Mouse (Mus musculus) hindbrain, embryonic 12.5 days (tissue): ENCODE results near the gene Ahnak. TPM values are rescaled to one million over a fixed set of nuclear protein-coding genes. Genes with fewer than 3 reads are reported as not detected.
"Not testable (repeated sequence)": the region's sequence is repeated elsewhere in the genome, so short reads cannot be mapped to it uniquely, and the experiment has no call there.

Source experiments
- ATAC-seq: fragments of 200-750 bp; cut with Nextera tagmentation; 2 replicates; pipeline ENCODE4 v1.8.0; 2017; ENCODE audit warnings: moderate TSS enrichment; ENCODE audit not compliant: low FRiP score
- H3K27ac ChIP-seq: fragments of 300-500 bp; sonication (generic); 2 replicates; pipeline ENCODE4 v1.5.1; 2016; ENCODE audit warnings: mild to moderate bottlenecking
- H3K27me3 ChIP-seq: fragments of 300-500 bp; sonication (generic); 2 replicates; pipeline ENCODE4 v1.6.1; 2016; ENCODE audit warnings: mild to moderate bottlenecking
- H3K36me3 ChIP-seq: fragments of 300-500 bp; sonication (generic); 2 replicates; pipeline ENCODE4 v1.6.1; 2016; ENCODE audit warnings: mild to moderate bottlenecking
- H3K4me1 ChIP-seq: fragments of 300-500 bp; sonication (generic); 2 replicates; pipeline ENCODE4 v1.6.1; 2016
- H3K4me2 ChIP-seq: fragments of 300-500 bp; sonication (generic); replicated peaks from 2 replicates; pipeline ENCODE4 v1.6.1; 2016; ENCODE audit warnings: mild to moderate bottlenecking
- H3K4me3 ChIP-seq: fragments of 300-500 bp; sonication (generic); 2 replicates; pipeline ENCODE4 v1.5.1; 2016; ENCODE audit warnings: mild to moderate bottlenecking
- H3K9ac ChIP-seq: fragments of 300-500 bp; sonication (generic); 2 replicates; pipeline ENCODE4 v1.6.1; 2016; ENCODE audit warnings: mild to moderate bottlenecking, moderate library complexity
- H3K9me3 ChIP-seq: fragments of 300-500 bp; sonication (generic); replicated peaks from 2 replicates; pipeline ENCODE4 v1.6.1; 2016; ENCODE audit warnings: mild to moderate bottlenecking
- WGBS: fragments of 180-500 bp; shearing (Covaris S2); methylation state at CpG from one replicate; pipeline ENCODE4 v1.1.7; 2016; 5-methylcytosine and 5-hydroxymethylcytosine counted together
- polyA plus RNA-seq: library from polyadenylated mRNA; unstranded; fragments of >200 nt; fragmentation: Nextera tagmentation; extraction: Ambion mirVana; gene quantifications from 2 replicates; pipeline ENCODE4 v1.2.1, GENCODE M21; 2016

Ahnak gene
- polyA plus RNA-seq, 1 experiment from 2014 or later: 12.7 TPM

DNA sequence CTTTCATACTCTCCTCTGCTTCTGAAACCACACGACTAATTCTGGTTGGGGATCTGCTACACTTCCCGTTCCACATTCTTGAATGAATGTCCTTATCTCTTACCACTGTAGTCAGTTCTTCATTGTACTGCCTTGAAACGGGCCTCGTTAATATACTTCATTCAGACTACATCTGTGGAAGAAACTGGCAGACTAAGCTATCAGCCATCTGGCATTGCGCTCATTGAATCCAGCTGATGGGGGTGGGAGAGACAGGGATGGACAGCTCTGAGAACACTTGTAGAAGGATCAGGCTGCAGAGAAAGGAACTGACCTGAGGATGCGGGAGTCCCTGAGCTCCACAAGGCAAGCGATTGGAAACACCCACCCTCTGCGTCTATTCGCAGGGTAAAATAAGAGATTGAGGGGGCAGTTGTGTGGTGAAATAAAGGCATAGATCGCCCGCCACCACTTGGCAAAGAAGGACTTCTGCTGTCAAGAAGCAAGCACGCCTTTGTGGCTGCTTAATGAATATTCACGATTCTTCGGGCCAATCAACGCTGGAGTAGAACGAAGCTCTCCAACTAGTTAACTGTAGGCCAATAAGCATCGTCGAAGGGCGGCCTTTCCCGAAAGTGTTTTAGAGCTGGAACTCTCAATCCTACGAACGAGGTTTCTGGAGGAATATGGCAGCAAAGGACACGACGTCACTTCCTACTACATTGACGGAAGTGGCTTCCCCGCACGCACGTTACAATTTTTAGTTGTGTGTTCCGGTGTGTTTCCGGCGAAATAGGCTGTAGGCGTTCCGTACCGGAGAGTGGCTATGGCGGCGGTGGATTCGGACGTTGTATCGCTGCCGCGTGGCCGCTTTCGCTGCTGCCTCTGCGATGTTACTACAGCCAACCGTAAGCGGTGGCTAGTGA is 35.7 kb upstream of the Ahnak start, which contains the start of gene Tut1:
Gene Tut1 (plus strand): TSS at position 713 of the 905 bp plus-strand sequence.
- Histone ChIP-seq H3K9ac (peak within 1 kb of the TSS; percentile 72), H3K36me3 (peaks cover 63% of the 10 kb centered on the region), H3K4me1 (peaks cover 25% of the 10 kb centered on the region), H3K4me2 (peak within 1 kb of the TSS; percentile 96), H3K9me3 (no peaks in the 10 kb centered on the region), H3K4me3 (peak within 1 kb of the TSS; percentile 76), H3K27me3 (no peaks in the 10 kb centered on the region), H3K27ac (peak within 1 kb of the TSS; percentile 93)
- WGBS: 3% methylated on average over 46 of the region's 46 CpGs
- peak; percentile 97 for ATAC-seq

DNA sequence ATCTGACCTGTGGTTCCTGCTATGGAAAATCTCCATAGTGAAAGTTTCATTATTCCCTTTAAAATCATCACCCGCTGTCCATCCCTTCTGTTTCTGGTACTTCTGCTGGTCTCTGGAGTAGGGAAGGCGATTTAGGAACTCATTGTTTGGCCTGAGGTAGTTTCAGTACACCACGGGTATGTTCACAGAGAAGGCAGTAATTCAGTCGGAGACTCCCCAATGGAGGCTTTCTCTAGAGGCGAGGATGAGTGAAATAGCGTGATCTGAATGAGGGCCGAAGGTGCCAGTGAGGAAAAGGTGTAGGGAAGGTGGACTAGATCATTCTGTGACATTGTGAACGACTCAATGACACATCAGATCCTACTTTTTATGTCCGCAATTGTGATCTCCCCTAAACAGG is 34.9 kb upstream of the Ahnak start:
- H3K9ac ChIP-seq: peak overlapping the region; percentile 72
- H3K27me3 ChIP-seq: no peaks in the 10 kb centered on the region
- 10% methylated on average over 9 of the region's 9 CpGs for WGBS
- H3K4me3 ChIP-seq: peak overlapping the region; percentile 76
- peak overlapping the region; percentile 96 for H3K4me2 ChIP-seq
- ATAC-seq: no peak
- H3K36me3 ChIP-seq: peaks cover 60% of the 10 kb centered on the region
- peaks cover 25% of the 10 kb centered on the region for H3K4me1 ChIP-seq
- no peaks in the 10 kb centered on the region for H3K9me3 ChIP-seq
- H3K27ac ChIP-seq: peak overlapping the region; percentile 93; the same call in 1 of the 2 replicates

DNA sequence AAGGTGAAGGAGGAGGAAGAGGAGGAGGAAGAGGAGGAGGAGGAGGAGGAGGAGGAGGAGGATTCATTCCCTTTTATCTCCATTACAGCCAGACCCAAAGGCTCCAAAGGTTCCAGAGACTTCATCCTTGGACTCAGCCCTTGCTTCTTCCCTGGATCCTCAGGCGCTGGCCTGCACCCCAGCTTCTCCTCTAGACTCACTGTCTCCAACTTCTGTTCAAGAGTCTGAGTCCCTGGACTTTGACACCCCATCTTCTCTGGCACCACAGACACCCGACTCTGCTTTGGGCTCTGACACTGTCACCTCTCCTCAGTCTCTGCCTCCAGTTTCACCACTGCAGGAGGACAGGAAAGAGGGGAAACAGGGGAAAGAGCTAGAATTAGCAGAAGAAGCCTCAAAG is 26.8 kb upstream of the Ahnak start:
- ATAC-seq: no peak

DNA sequence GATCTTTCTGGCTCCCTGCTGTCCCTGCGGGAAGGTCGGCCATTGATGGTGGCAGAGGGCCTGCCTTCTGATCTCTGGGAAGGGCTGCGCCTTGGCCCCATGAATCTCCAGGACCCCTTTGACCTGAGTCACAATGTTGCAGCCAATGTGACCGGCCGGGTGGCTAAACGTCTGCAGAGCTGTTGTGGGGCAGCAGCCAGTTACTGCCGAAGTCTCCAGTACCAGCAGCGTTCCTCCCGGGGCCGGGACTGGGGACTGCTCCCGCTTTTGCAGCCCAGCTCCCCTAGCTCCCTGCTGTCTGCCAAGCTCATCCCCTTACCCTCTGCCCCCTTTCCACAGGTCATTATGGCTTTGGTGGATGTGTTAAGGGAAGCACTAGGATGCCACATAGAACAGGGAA is 24.0 kb upstream of the Ahnak start:
- H3K27ac ChIP-seq: no peak overlapping the region; the same call in 1 of the 2 replicates

More for the DNA sequence above, 26.8 kb upstream of the Ahnak start:
- no peaks in the 10 kb centered on the region for H3K9me3 ChIP-seq
- peaks cover 14% of the 10 kb centered on the region for H3K4me1 ChIP-seq
- H3K27me3 ChIP-seq: no peaks in the 10 kb centered on the region
- 92% methylated on average over 2 of the region's 2 CpGs for WGBS
- no peak overlapping the region for H3K4me2 ChIP-seq
- peaks cover 80% of the 10 kb centered on the region for H3K36me3 ChIP-seq
- no peak overlapping the region for H3K27ac ChIP-seq
- no peak overlapping the region for H3K9ac ChIP-seq
- H3K4me3 ChIP-seq: no peak overlapping the region

DNA sequence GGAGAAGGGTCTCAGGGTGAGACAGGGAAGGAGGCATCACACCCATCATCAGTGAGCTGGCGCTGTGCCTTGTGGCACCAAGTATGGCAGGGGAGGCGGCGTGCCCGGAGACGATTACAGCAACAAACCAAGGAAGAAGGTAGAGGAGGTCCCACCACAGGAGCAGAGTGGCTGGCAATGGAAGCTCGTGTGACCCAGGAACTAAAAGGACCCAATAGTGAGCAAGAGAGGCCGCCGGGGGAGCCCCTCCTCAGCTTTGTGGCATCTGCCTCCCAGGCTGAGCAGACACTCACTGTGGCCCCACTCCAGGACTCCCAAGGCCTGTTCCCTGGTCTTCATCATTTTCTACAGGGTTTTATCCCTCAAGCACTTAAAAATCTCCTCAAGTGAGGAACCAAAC is 23.3 kb upstream of the Ahnak start:
- ATAC-seq: no peak
- Histone ChIP-seq H3K4me3 (peak overlapping the region; percentile 66), H3K4me1 (peaks cover 27% of the 10 kb centered on the region), H3K27ac (peak overlapping the region; percentile 44), H3K9me3 (no peaks in the 10 kb centered on the region), H3K36me3 (peaks cover 74% of the 10 kb centered on the region), H3K27me3 (no peaks in the 10 kb centered on the region), H3K4me2 (peak overlapping the region; percentile 87), H3K9ac (peak overlapping the region; percentile 58)
- WGBS: 89% methylated on average over 8 of the region's 8 CpGs

More for the DNA sequence above, 24.0 kb upstream of the Ahnak start:
- no peaks in the 10 kb centered on the region for H3K9me3 ChIP-seq
- 84% methylated on average over 11 of the region's 11 CpGs for WGBS
- peaks cover 74% of the 10 kb centered on the region for H3K36me3 ChIP-seq
- peak overlapping the region; percentile 58; the same call in 1 of the 2 replicates for H3K9ac ChIP-seq
- peaks cover 27% of the 10 kb centered on the region for H3K4me1 ChIP-seq
- no peak for ATAC-seq
- H3K4me3 ChIP-seq: no peak overlapping the region
- no peak overlapping the region for H3K4me2 ChIP-seq
- no peaks in the 10 kb centered on the region for H3K27me3 ChIP-seq

DNA sequence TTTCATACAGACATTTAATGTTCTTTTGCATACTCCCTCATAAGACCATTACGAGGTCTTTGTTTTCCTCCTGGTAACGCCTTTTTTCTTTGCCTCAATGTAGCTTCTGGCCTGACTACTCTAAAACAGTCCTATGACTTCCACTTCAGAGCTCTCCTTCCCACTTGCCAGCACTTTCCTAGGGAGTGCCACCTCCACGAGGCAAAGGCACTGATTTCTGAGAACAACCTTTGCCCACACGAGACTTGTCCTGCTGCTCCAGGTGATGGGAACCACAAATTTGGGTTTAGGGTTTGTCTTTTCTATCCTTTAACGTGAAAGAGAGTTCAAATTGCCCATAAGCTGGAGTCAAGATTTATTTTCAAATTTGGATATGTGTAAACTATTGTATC is 22.9 kb upstream of the Ahnak start:
- H3K4me1 ChIP-seq: peaks cover 27% of the 10 kb centered on the region
- 39% methylated on average over 5 of the region's 5 CpGs for WGBS
- H3K4me2 ChIP-seq: peak overlapping the region; percentile 87
- peak overlapping the region; percentile 58 for H3K9ac ChIP-seq
- peak overlapping the region; percentile 66 for H3K4me3 ChIP-seq
- ATAC-seq: no peak
- H3K9me3 ChIP-seq: no peaks in the 10 kb centered on the region
- peak overlapping the region; percentile 86 for H3K27ac ChIP-seq
- no peaks in the 10 kb centered on the region for H3K27me3 ChIP-seq
- H3K36me3 ChIP-seq: peaks cover 74% of the 10 kb centered on the region

DNA sequence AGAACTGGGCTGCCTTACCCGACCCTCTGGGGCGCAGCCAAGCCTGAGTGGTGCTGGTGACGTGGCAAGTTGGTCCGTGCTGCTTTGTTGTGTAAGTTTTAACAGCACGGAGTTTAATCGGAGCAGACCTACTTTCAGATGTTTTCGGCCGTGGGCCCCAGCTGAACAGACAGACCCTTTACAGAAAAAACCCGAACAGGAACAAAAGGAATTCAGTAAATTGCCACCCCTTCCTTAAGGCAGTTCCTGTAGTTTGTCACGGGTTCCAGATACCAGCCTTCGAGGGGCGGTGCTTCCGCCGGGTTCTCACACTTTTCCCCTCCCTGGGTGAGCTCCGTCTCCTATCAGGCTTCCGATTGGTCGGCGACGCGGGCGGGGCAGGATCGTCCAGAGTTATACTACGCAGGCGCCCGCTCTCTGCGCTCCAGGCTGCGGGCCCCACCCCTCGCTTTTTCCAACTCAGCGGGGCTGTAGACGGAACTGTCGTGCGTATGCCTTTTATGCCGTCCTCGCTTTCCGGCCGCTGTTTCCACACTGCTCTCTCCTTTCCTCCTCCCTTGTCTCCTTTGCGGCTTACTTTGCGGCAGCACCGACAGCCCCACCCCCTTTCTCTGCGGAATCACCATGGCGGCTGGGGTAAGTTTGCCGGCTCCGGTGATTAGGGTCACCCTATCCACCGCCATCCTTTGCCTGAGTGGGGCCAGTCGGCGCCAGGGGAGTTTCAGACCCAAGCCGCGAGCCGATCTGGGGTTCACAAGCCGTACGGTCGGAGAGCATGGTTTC is 22.3 kb upstream of the Ahnak start, which contains the start of gene Eef1g:
Gene Eef1g (plus strand): TSS at position 452 of the 783 bp plus-strand sequence.
- H3K9ac ChIP-seq: peak within 1 kb of the TSS; percentile 82
- 1% methylated on average over 52 of the region's 52 CpGs for WGBS
- H3K27me3 ChIP-seq: no peaks in the 10 kb centered on the region
- peak within 1 kb of the TSS; percentile 87 for H3K4me2 ChIP-seq
- peak; percentile 99 for ATAC-seq
- H3K27ac ChIP-seq: peak within 1 kb of the TSS; percentile 86
- no peaks in the 10 kb centered on the region for H3K9me3 ChIP-seq
- peaks cover 74% of the 10 kb centered on the region for H3K36me3 ChIP-seq
- peaks cover 27% of the 10 kb centered on the region for H3K4me1 ChIP-seq
- peak within 1 kb of the TSS; percentile 66 for H3K4me3 ChIP-seq

DNA sequence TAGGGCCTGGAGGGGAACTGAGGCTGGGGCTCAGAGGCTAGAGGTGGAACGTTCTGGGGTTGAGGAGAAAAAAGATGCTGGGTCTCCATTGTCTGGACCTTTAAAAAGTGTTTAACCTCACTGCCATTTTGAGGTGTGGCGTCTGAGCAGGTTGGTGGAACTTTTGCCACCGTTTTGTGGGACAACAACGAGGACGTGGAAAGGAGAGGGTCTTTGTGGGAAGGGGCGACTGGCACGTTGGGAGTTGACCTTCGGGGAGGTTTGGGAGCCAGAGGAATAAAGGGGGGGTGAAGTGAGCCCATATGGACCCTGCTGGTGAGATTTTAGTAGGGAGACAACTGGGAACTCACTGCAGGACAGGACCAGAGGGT is 21.7 kb upstream of the Ahnak start:
- no peaks in the 10 kb centered on the region for H3K27me3 ChIP-seq
- peaks cover 74% of the 10 kb centered on the region for H3K36me3 ChIP-seq
- H3K4me3 ChIP-seq: peak overlapping the region; percentile 66
- H3K4me1 ChIP-seq: peaks cover 27% of the 10 kb centered on the region
- 0% methylated on average over 8 of the region's 8 CpGs for WGBS
- peak; percentile 13 for ATAC-seq
- peak overlapping the region; percentile 87 for H3K4me2 ChIP-seq
- no peaks in the 10 kb centered on the region for H3K9me3 ChIP-seq
- H3K27ac ChIP-seq: peak overlapping the region; percentile 81
- peak overlapping the region; percentile 82 for H3K9ac ChIP-seq

DNA sequence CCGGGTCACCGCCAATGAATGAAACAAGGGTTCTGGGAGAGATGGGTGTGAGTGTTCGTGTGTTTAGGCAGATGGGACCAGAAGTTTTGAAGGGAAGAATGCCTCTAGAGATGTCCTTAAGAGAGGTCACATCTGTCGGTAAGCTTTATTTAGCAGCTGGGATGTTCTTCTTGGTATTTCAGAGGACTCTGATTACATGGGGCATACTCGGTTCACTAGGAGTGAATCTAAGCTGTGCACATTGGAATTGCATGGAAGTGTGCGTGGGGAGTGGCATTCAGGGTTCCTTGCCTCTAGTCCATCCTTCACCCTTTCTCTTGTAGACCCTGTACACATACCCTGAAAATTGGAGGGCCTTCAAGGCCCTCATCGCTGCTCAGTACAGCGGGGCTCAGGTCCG is 21.2 kb upstream of the Ahnak start:
- H3K4me3 ChIP-seq: peak overlapping the region; percentile 66
- H3K9ac ChIP-seq: peak overlapping the region; percentile 82
- peak overlapping the region; percentile 87 for H3K4me2 ChIP-seq
- ATAC-seq: no peak
- H3K36me3 ChIP-seq: peaks cover 74% of the 10 kb centered on the region
- 7% methylated on average over 9 of the region's 9 CpGs for WGBS
- no peaks in the 10 kb centered on the region for H3K9me3 ChIP-seq
- peaks cover 27% of the 10 kb centered on the region for H3K4me1 ChIP-seq
- H3K27me3 ChIP-seq: no peaks in the 10 kb centered on the region
- H3K27ac ChIP-seq: peak overlapping the region; percentile 81; the same call in 1 of the 2 replicates

DNA sequence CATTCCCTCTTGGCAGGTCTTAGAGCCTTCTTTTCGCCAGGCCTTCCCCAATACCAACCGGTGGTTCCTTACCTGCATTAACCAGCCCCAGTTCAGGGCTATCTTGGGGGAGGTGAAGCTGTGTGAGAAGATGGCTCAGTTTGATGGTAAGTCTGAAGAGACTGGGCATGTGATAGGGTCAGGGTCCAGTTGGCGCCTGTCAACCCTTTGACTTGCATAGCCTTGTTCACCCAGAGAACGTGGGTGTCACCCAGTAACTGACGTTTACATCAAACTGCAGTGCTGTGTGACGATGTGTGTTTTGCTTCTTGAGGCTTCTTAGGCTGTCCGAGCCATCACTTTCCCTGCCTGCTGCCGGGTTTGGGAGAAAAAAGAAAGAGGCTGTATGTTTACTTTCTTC is 16.6 kb upstream of the Ahnak start:
- not testable (repeated sequence) for H3K4me2 ChIP-seq, H3K27me3 ChIP-seq, H3K4me3 ChIP-seq, H3K9me3 ChIP-seq, H3K27ac ChIP-seq, ATAC-seq, H3K9ac ChIP-seq
- H3K4me1 ChIP-seq: peaks cover 12% of the 10 kb centered on the region
- H3K36me3 ChIP-seq: peaks cover 84% of the 10 kb centered on the region
- WGBS: 96% methylated on average over 8 of the region's 8 CpGs

DNA sequence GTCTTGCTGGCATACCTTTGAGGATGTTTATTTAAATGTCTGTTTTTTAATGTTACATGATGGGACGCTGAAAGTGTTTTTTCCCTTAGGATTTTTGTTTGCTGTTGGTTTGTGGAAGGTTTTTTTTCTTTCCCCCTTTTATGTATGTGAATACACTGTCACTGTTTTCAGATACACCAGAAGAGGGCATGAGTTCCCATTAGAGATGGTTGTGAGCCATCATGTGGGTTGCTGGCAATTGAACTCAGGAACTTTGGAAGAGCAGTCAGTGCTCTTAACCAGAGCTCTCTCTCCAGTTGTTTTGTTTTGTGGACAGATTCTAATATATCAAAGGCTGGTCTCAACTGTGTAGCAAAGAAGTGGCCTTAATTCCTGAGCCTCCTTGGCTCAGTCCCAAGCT is 14.4 kb upstream of the Ahnak start:
- H3K9me3 ChIP-seq: no peaks in the 10 kb centered on the region
- 95% methylated on average over 1 of the region's 1 CpGs for WGBS
- no peak overlapping the region for H3K4me3 ChIP-seq
- H3K27ac ChIP-seq: no peak overlapping the region
- no peak for ATAC-seq
- H3K9ac ChIP-seq: no peak overlapping the region
- no peak overlapping the region for H3K4me2 ChIP-seq
- no peaks in the 10 kb centered on the region for H3K4me1 ChIP-seq
- H3K36me3 ChIP-seq: peaks cover 93% of the 10 kb centered on the region
- H3K27me3 ChIP-seq: no peaks in the 10 kb centered on the region

DNA sequence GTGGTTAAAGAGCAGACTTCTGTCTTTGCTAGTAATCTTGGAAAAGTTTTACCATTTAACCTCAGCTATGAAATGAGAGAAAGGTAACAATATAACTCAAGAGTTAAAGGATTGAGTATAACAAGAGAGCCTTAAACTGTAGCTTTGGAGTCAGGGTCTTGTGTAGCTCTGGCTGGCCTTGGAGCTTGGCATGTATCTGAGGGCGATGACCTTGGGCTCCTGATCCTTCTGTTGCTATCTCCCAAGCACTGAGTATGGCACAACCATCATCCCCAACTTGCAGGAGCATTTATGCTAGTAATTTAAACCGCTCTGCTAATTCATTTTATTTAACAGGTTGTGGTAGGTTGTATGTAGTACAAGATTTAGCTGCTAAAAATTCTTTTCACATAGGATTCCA is 13.6 kb upstream of the Ahnak start:
- Histone ChIP-seq H3K9me3 (no peaks in the 10 kb centered on the region), H3K27ac (no peak overlapping the region)
- WGBS: 99% methylated on average over 2 of the region's 2 CpGs

More for the DNA sequence above, 13.6 kb upstream of the Ahnak start:
- no peaks in the 10 kb centered on the region for H3K4me1 ChIP-seq
- H3K36me3 ChIP-seq: peaks cover 93% of the 10 kb centered on the region
- no peak overlapping the region for H3K4me3 ChIP-seq
- ATAC-seq: no peak
- no peak overlapping the region for H3K4me2 ChIP-seq
- H3K9ac ChIP-seq: no peak overlapping the region
- H3K27me3 ChIP-seq: no peaks in the 10 kb centered on the region
